Mouse (Mus musculus) stomach, postnatal 0 days (tissue): ENCODE measurements around the gene Cd40.

ENCODE experiments used
- CTCF ChIP-seq: IDR thresholded peaks from 2 replicates; pipeline ENCODE4 v1.5.1; 2016; ENCODE audit warnings: antibody characterized with exemption, low read depth, mild to moderate bottlenecking, moderate library complexity
- EP300 ChIP-seq: optimal IDR thresholded peaks from 2 replicates; pipeline ENCODE3; 2016; ENCODE audit warnings: antibody characterized with exemption

- TF ChIP-seq CTCF (no peak), EP300 (no peak)
Measured at GRCm38 (mm10) chr2:165106585-165106984, 51.2 kb downstream of the Cd40 start.
